22 mouse cellular contexts compared by ENCODE assay signal in genomic region chr10:97423039-97423700, GRCm38 (mm10). TPM values are rescaled to one million over a fixed set of nuclear protein-coding genes. Genes with fewer than 3 reads are reported as not detected.
DNase-seq lines count a peak whose midpoint lies in the region; ATAC-seq lines count a peak whose summit lies in the region.
"Had no signal": no experiment of that assay in that cellular context is flagged by ENCODE, and none has a peak within 500 bp of the region (broad histone marks: within the 10 kb centered on the region; RNA-seq: fewer than 3 reads in every experiment).

No protein-coding gene starts in this region.

- ATAC-seq in midbrain, embryonic 11.5 days (ENCODE audit: low FRiP score), result peak; percentile 79
- no peak for ATAC-seq in limb, embryonic 15.5 days (ENCODE audit: insufficient number of reproducible peaks, low FRiP score, low TSS enrichment, low read depth)
- ATAC-seq: activated CD4-positive, CD25-positive, alpha-beta regulatory T cell, adult 4 months; liver, postnatal 0 days; Patski had no signal

- H3K4me1 ChIP-seq in midbrain, embryonic 11.5 days (ENCODE audit: control insufficient read depth, insufficient read depth, low read length), result peaks cover 3% of the 10 kb centered on the region; the same call in 1 of the 2 replicates
- H3K4me1 ChIP-seq in midbrain, embryonic 10.5 days, result peaks cover 21% of the 10 kb centered on the region
- H3K4me1 ChIP-seq in limb, embryonic 15.5 days, result no peaks in the 10 kb centered on the region
- H3K4me1 ChIP-seq: hindbrain, embryonic 12.5 days; neural tube, embryonic 12.5 days had no signal

- no peaks in the 10 kb centered on the region for H3K9me3 ChIP-seq in midbrain, embryonic 11.5 days (ENCODE audit: control insufficient read depth, low read length)
- no peaks in the 10 kb centered on the region for H3K9me3 ChIP-seq in midbrain, embryonic 10.5 days (replicated peaks)
- H3K9me3 ChIP-seq in limb, embryonic 15.5 days, result no peaks in the 10 kb centered on the region
- H3K9me3 ChIP-seq: heart, embryonic 13.5 days; hindbrain, embryonic 12.5 days; neural tube, embryonic 12.5 days had no signal

- no peak overlapping the region for H3K27ac ChIP-seq in midbrain, embryonic 11.5 days (ENCODE audit: low read depth, low read length)
- no peak overlapping the region for H3K27ac ChIP-seq in midbrain, embryonic 10.5 days (replicated peaks)
- H3K27ac ChIP-seq in limb, embryonic 15.5 days, result peak overlapping the region; percentile 44; the same call in 1 of the 2 replicates
- H3K27ac ChIP-seq: heart, embryonic 13.5 days; hindbrain, embryonic 12.5 days; kidney, postnatal 0 days; neural tube, embryonic 12.5 days had no signal

- no peaks in the 10 kb centered on the region for H3K36me3 ChIP-seq in midbrain, embryonic 11.5 days (ENCODE audit: control insufficient read depth, insufficient read depth, low read length)
- H3K36me3 ChIP-seq in midbrain, embryonic 10.5 days, result no peaks in the 10 kb centered on the region
- no peaks in the 10 kb centered on the region for H3K36me3 ChIP-seq in limb, embryonic 15.5 days
- H3K36me3 ChIP-seq: heart, embryonic 13.5 days; hindbrain, embryonic 12.5 days; neural tube, embryonic 12.5 days had no signal

- WGBS in midbrain, embryonic 11.5 days, result 31% methylated on average over 4 of the region's 4 CpGs
- 37% methylated on average over 4 of the region's 4 CpGs for WGBS in midbrain, embryonic 10.5 days
- 52% methylated on average over 4 of the region's 4 CpGs for WGBS in limb, embryonic 15.5 days

- DNase-seq in heart, adult 8-10 months (ENCODE audit: low spot score), result peak; percentile 48
- DNase-seq in heart, postnatal 36 days, result no peak
- DNase-seq in midbrain, embryonic 11.5 days (ENCODE audit: low spot score, missing footprints), result peak; percentile 87
- DNase-seq in midbrain, embryonic 10.5 days (ENCODE audit: low spot score), result no peak
- DNase-seq in embryo, embryonic 10.5 days (ENCODE audit: low spot score), result peak; percentile 39
- no peak for DNase-seq in urinary bladder, adult 18-20 months (ENCODE audit: low spot score in 2 of 2)
- DNase-seq: adrenal gland, postnatal 14 days; cerebellum, adult 11 months; cerebellum, postnatal 25 days; gastrocnemius, postnatal 10 days; kidney, adult 18-20 months; layer of hippocampus, postnatal 36 days; liver, postnatal 0 days; lung, postnatal 4 days; thymus, postnatal 25 days had no signal

- no peaks in the 10 kb centered on the region for H3K27me3 ChIP-seq in midbrain, embryonic 11.5 days (ENCODE audit: control insufficient read depth, insufficient read depth, low read length)
- H3K27me3 ChIP-seq in midbrain, embryonic 10.5 days (ENCODE audit: low read depth, poor library complexity, severe bottlenecking), result no peaks in the 10 kb centered on the region
- H3K27me3 ChIP-seq in limb, embryonic 15.5 days, result no peaks in the 10 kb centered on the region
- H3K27me3 ChIP-seq: heart, embryonic 13.5 days; hindbrain, embryonic 12.5 days; neural tube, embryonic 12.5 days; Patski had no signal

- no peak overlapping the region for H3K4me2 ChIP-seq in midbrain, embryonic 11.5 days
- no peak overlapping the region for H3K4me2 ChIP-seq in limb, embryonic 15.5 days
- H3K4me2 ChIP-seq: heart, embryonic 13.5 days; hindbrain, embryonic 12.5 days; neural tube, embryonic 12.5 days had no signal

- intact Hi-C loops in heart, postnatal 36 days (cut with DNase I), result no loop called here

- H3K4me3 ChIP-seq in midbrain, embryonic 11.5 days (ENCODE audit: low read depth, low read length), result no peak overlapping the region
- no peak overlapping the region for H3K4me3 ChIP-seq in midbrain, embryonic 10.5 days
- no peak overlapping the region for H3K4me3 ChIP-seq in limb, embryonic 15.5 days
- H3K4me3 ChIP-seq: heart, embryonic 13.5 days; hindbrain, embryonic 12.5 days; neural tube, embryonic 12.5 days had no signal

- no peak overlapping the region for H3K9ac ChIP-seq in midbrain, embryonic 11.5 days (ENCODE audit: low read length)
- H3K9ac ChIP-seq in limb, embryonic 15.5 days, result no peak overlapping the region
- H3K9ac ChIP-seq: heart, embryonic 13.5 days; hindbrain, embryonic 12.5 days; liver, postnatal 0 days; neural tube, embryonic 12.5 days had no signal

RNA-seq across cellular contexts. Expression of gene Dcn, which starts 56.2 kb away (rescaled TPM):
- total RNA-seq in heart, adult 8-10 months (2022), result 100 to 1,000 TPM; 297 to 374 (median 343) TPM
- total RNA-seq in heart, postnatal 36 days (2021), result 100 to 1,000 TPM; 425 to 437 TPM
- polyA plus RNA-seq in midbrain, embryonic 11.5 days (2014; fragmentation: Nextera tagmentation; extraction: Ambion mirVana), result 26.2 and 30.6 TPM in 2 replicates
- polyA plus RNA-seq in midbrain, embryonic 10.5 days (2016; fragmentation: Nextera tagmentation; extraction: Ambion mirVana), result 6.6 and 15.1 TPM in 2 replicates
- 1,005 and 1,033 TPM in 2 replicates for polyA plus RNA-seq in limb, embryonic 15.5 days (2015; fragmentation: Nextera tagmentation; extraction: Ambion mirVana)
- polyA plus RNA-seq: activated CD4-positive, CD25-positive, alpha-beta regulatory T cell, adult 4 months had no signal

Comparison
In these comparisons a context has a peak if more than half of its experiments do, and no peak if none do; other contexts are left out.
1. DNase-seq: peak in heart, adult 8-10 months (single experiment), midbrain, embryonic 11.5 days (single experiment) and embryo, embryonic 10.5 days (single experiment); none in heart, postnatal 36 days (0 of 2), midbrain, embryonic 10.5 days (single experiment) and urinary bladder, adult 18-20 months (0 of 2).
2. RNA of gene Dcn, which starts 56.2 kb away (polyA plus RNA-seq): 1,005 to 1,033 TPM in limb, embryonic 15.5 days; 26.2 to 30.6 TPM in midbrain, embryonic 11.5 days and 6.6 to 15.1 TPM in midbrain, embryonic 10.5 days; every median in the first group is over 10 times any median in the second.